Mouse (Mus musculus) heart, embryonic 13.5 days (tissue): ENCODE data around the gene Obsl1. TPM values are rescaled to one million over a fixed set of nuclear protein-coding genes. Genes with fewer than 3 reads are reported as not detected.

ENCODE experiments used
- ATAC-seq: fragments of 200-750 bp; cut with Nextera tagmentation; 2 replicates; pipeline ENCODE4 v1.8.0; 2017; ENCODE audit warnings: moderate TSS enrichment; ENCODE audit not compliant: insufficient number of reproducible peaks, low FRiP score, low TSS enrichment; ENCODE audit errors: extremely low read depth
- H3K27ac ChIP-seq: fragments of 300-500 bp; sonication (generic); replicated peaks from 2 replicates; pipeline ENCODE4 v1.5.1; 2015; ENCODE audit warnings: moderate library complexity, mild to moderate bottlenecking, inconsistent platforms
- H3K27me3 ChIP-seq: fragments of 300-500 bp; sonication (generic); replicated peaks from 2 replicates; pipeline ENCODE4 v1.6.1; 2015; ENCODE audit warnings: mild to moderate bottlenecking, inconsistent platforms
- H3K36me3 ChIP-seq: fragments of 300-500 bp; sonication (generic); 2 replicates; pipeline ENCODE4 v1.6.1; 2015; ENCODE audit warnings: mild to moderate bottlenecking, inconsistent platforms
- H3K4me1 ChIP-seq: fragments of 300-500 bp; sonication (generic); 2 replicates; pipeline ENCODE4 v1.6.1; 2015; ENCODE audit warnings: inconsistent platforms
- H3K4me2 ChIP-seq: fragments of 300-500 bp; sonication (generic); 2 replicates; pipeline ENCODE4 v1.6.1; 2015; ENCODE audit warnings: inconsistent platforms, mild to moderate bottlenecking, moderate library complexity
- H3K4me3 ChIP-seq: fragments of 300-500 bp; sonication (generic); 2 replicates; pipeline ENCODE4 v1.5.1; 2015; ENCODE audit warnings: moderate library complexity, mild to moderate bottlenecking, inconsistent platforms
- H3K9ac ChIP-seq: fragments of 300-500 bp; sonication (generic); 2 replicates; pipeline ENCODE4 v1.6.1; 2015; ENCODE audit warnings: inconsistent platforms, mild to moderate bottlenecking, moderate library complexity
- H3K9me3 ChIP-seq: fragments of 300-500 bp; sonication (generic); 2 replicates; pipeline ENCODE4 v1.6.1; 2016; ENCODE audit warnings: inconsistent platforms
- WGBS: fragments of 180-500 bp; shearing (Covaris S2); methylation state at CpG from one replicate; pipeline ENCODE4 v1.1.7; 2015; ENCODE audit warnings: mixed read lengths; 5-methylcytosine and 5-hydroxymethylcytosine counted together
- polyA plus RNA-seq: library from polyadenylated mRNA; unstranded; fragments of >200 nt; fragmentation: Nextera tagmentation; extraction: Ambion mirVana; gene quantifications from 2 replicates; pipeline ENCODE4 v1.2.1, GENCODE M21; 2015

The Obsl1 gene
- polyA plus RNA-seq, 1 experiment from 2014 or later: 91.0 TPM

- ATAC-seq: no peak
- Histone ChIP-seq H3K36me3 (peaks cover 81% of the 10 kb centered on the region), H3K27ac (no peak overlapping the region), H3K4me3 (no peak overlapping the region), H3K27me3 (no peaks in the 10 kb centered on the region), H3K9ac (no peak overlapping the region), H3K4me1 (peaks cover 30% of the 10 kb centered on the region), H3K4me2 (no peak overlapping the region), H3K9me3 (no peaks in the 10 kb centered on the region)
- 87% methylated on average over 9 of the region's 9 CpGs for WGBS
Observed at GRCm38 (mm10) chr1:75501905-75502304, 4.3 kb downstream of the Obsl1 start.

- H3K4me3 ChIP-seq: no peak overlapping the region
- no peak for ATAC-seq
- peaks cover 19% of the 10 kb centered on the region for H3K4me1 ChIP-seq
- 75% methylated on average over 7 of the region's 7 CpGs for WGBS
- no peak overlapping the region for H3K4me2 ChIP-seq
- H3K27ac ChIP-seq: no peak overlapping the region
- no peaks in the 10 kb centered on the region for H3K27me3 ChIP-seq
- peaks cover 99% of the 10 kb centered on the region for H3K36me3 ChIP-seq
- no peak overlapping the region for H3K9ac ChIP-seq
- H3K9me3 ChIP-seq: no peaks in the 10 kb centered on the region
Observed at GRCm38 (mm10) chr1:75499441-75499840, 6.8 kb downstream of the Obsl1 start.

GRCm38 (mm10) chr1:75498897-75499296 lies 7.4 kb downstream of the Obsl1 start:
- Histone ChIP-seq H3K4me1 (peaks cover 13% of the 10 kb centered on the region), H3K27me3 (no peaks in the 10 kb centered on the region), H3K4me3 (no peak overlapping the region), H3K36me3 (peaks cover 95% of the 10 kb centered on the region), H3K27ac (no peak overlapping the region), H3K4me2 (no peak overlapping the region), H3K9me3 (no peaks in the 10 kb centered on the region), H3K9ac (no peak overlapping the region)
- 74% methylated on average over 4 of the region's 4 CpGs for WGBS
- no peak for ATAC-seq

GRCm38 (mm10) chr1:75494878-75495548 lies 11.2 kb downstream of the Obsl1 start:
- no peak overlapping the region for H3K4me2 ChIP-seq
- H3K9me3 ChIP-seq: no peaks in the 10 kb centered on the region
- H3K27ac ChIP-seq: no peak overlapping the region
- no peak overlapping the region for H3K9ac ChIP-seq
- peaks cover 95% of the 10 kb centered on the region for H3K36me3 ChIP-seq
- no peaks in the 10 kb centered on the region; the same call in 1 of the 2 replicates for H3K27me3 ChIP-seq
- no peaks in the 10 kb centered on the region for H3K4me1 ChIP-seq
- no peak overlapping the region for H3K4me3 ChIP-seq
- ATAC-seq: no peak
- 62% methylated on average over 12 of the region's 12 CpGs for WGBS

- no peak overlapping the region for H3K4me2 ChIP-seq
- peaks cover 22% of the 10 kb centered on the region for H3K27me3 ChIP-seq
- peaks cover 11% of the 10 kb centered on the region for H3K4me1 ChIP-seq
- H3K9ac ChIP-seq: no peak overlapping the region
- H3K9me3 ChIP-seq: no peaks in the 10 kb centered on the region
- no peak overlapping the region for H3K27ac ChIP-seq
- 53% methylated on average over 24 of the region's 24 CpGs for WGBS
- no peak overlapping the region for H3K4me3 ChIP-seq
- H3K36me3 ChIP-seq: peaks cover 89% of the 10 kb centered on the region
- ATAC-seq: no peak
Observed at GRCm38 (mm10) chr1:75492579-75493170, 13.6 kb downstream of the Obsl1 start.

GRCm38 (mm10) chr1:75490785-75491551 lies 15.3 kb downstream of the Obsl1 start:
- no peaks in the 10 kb centered on the region for H3K9me3 ChIP-seq
- H3K4me2 ChIP-seq: no peak overlapping the region
- whole genome bisulfite sequencing: 76% methylated on average over 34 of the region's 34 CpGs
- H3K9ac ChIP-seq: no peak overlapping the region
- no peak overlapping the region for H3K4me3 ChIP-seq
- peaks cover 21% of the 10 kb centered on the region for H3K4me1 ChIP-seq
- ATAC-seq: no peak
- H3K27me3 ChIP-seq: peaks cover 39% of the 10 kb centered on the region
- no peak overlapping the region for H3K27ac ChIP-seq
- H3K36me3 ChIP-seq: peaks cover 83% of the 10 kb centered on the region

- H3K4me3 ChIP-seq: peak overlapping the region; percentile 52
- 3% methylated on average over 62 of the region's 62 CpGs for WGBS
- ATAC-seq: peak; percentile 32
- peak overlapping the region; percentile 60 for H3K9ac ChIP-seq
- peaks cover 21% of the 10 kb centered on the region for H3K4me1 ChIP-seq
- H3K36me3 ChIP-seq: peaks cover 66% of the 10 kb centered on the region
- peaks cover 73% of the 10 kb centered on the region for H3K27me3 ChIP-seq
- peak overlapping the region; percentile 71 for H3K4me2 ChIP-seq
- H3K9me3 ChIP-seq: no peaks in the 10 kb centered on the region
- H3K27ac ChIP-seq: no peak overlapping the region
Observed at GRCm38 (mm10) chr1:75487405-75488161, 18.7 kb downstream of the Obsl1 start.

- ATAC-seq: no peak
- no peak overlapping the region for H3K27ac ChIP-seq
- peaks cover 60% of the 10 kb centered on the region for H3K36me3 ChIP-seq
Observed at GRCm38 (mm10) chr1:75487040-75487404, 19.2 kb downstream of the Obsl1 start.

GRCm38 (mm10) chr1:75486561-75486960 lies 19.7 kb downstream of the Obsl1 start:
- Histone ChIP-seq H3K4me1 (peaks cover 21% of the 10 kb centered on the region), H3K27me3 (peaks cover 83% of the 10 kb centered on the region), H3K4me2 (peak overlapping the region; percentile 71; the same call in 1 of the 2 replicates), H3K36me3 (peaks cover 55% of the 10 kb centered on the region), H3K27ac (no peak overlapping the region), H3K9me3 (no peaks in the 10 kb centered on the region), H3K9ac (no peak overlapping the region), H3K4me3 (0 out of 2 replicates have a peak overlapping the region, but pooled peaks have one; percentile 52)
- WGBS: 23% methylated on average over 24 of the region's 24 CpGs
- ATAC-seq: no peak

More at GRCm38 (mm10) chr1:75487040-75487404, 19.2 kb downstream of the Obsl1 start:
- peak overlapping the region; percentile 52 for H3K4me3 ChIP-seq
- no peaks in the 10 kb centered on the region for H3K9me3 ChIP-seq
- no peak overlapping the region for H3K9ac ChIP-seq
- peaks cover 78% of the 10 kb centered on the region for H3K27me3 ChIP-seq
- WGBS: 13% methylated on average over 13 of the region's 13 CpGs
- H3K4me2 ChIP-seq: peak overlapping the region; percentile 71
- H3K4me1 ChIP-seq: peaks cover 21% of the 10 kb centered on the region

- ATAC-seq: no peak
- Histone ChIP-seq H3K4me2 (no peak overlapping the region), H3K27me3 (peaks cover 71% of the 10 kb centered on the region), H3K36me3 (peaks cover 23% of the 10 kb centered on the region), H3K4me1 (peaks cover 24% of the 10 kb centered on the region), H3K9me3 (no peaks in the 10 kb centered on the region), H3K27ac (no peak overlapping the region), H3K4me3 (no peak overlapping the region), H3K9ac (no peak overlapping the region)
- WGBS: 76% methylated on average over 7 of the region's 7 CpGs
Observed at GRCm38 (mm10) chr1:75480735-75481134, 25.5 kb downstream of the Obsl1 start.

- peak overlapping the region; percentile 69 for H3K4me3 ChIP-seq
- no peaks in the 10 kb centered on the region for H3K9me3 ChIP-seq
- H3K4me2 ChIP-seq: peak overlapping the region; percentile 73
- no peak for ATAC-seq
- H3K27ac ChIP-seq: no peak overlapping the region
- no peak overlapping the region for H3K9ac ChIP-seq
- H3K27me3 ChIP-seq: peaks cover 71% of the 10 kb centered on the region
- H3K4me1 ChIP-seq: peaks cover 24% of the 10 kb centered on the region
- WGBS: 25% methylated on average over 13 of the region's 13 CpGs
- peaks cover 23% of the 10 kb centered on the region for H3K36me3 ChIP-seq
Observed at GRCm38 (mm10) chr1:75480036-75480435, 26.2 kb downstream of the Obsl1 start.
